Mouse (Mus musculus): ENCODE measurements around the gene Olfr1423.

GRCm38 (mm10) chr19:12043163-12043562, 2.0 kb upstream of the Olfr1423 start:
- no peak for TF ChIP-seq CTCF (IDR thresholded peaks at IDR 0.05; ENCODE audit: control insufficient read depth, insufficient read depth, insufficient read length)
- no peak for TF ChIP-seq USF1 (IDR thresholded peaks at IDR 0.05; ENCODE audit: low read depth)
- no peak for TF ChIP-seq FOSL1 (IDR thresholded peaks at IDR 0.05; ENCODE audit: insufficient read depth, low read length, poor library complexity, severe bottlenecking)
